ENCODE assay signal across 9 mouse cellular contexts in the genomic region with DNA sequence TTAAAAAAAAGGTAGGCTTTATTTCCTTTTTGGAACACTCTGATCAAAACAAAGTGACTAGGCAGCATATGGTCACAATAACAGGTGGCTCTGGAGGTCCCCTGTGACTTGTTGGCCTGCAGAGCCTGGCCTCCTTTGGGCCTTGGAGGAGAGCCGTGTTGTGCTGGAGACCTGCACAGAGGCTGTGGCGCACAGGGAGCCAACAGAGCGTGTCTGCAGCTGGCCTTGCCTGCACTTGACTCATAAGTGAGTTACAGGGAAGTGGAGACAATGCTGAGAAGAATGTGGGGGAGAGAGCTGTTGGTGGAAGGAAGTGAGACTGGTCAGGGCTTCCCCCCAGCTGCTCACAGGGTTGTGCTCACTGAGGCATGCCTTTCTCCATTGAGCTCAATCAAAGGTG.
DNase-seq lines count a peak whose midpoint lies in the region; ATAC-seq and TF ChIP-seq lines count a peak whose summit lies in the region.
"Had no signal": no experiment of that assay in that cellular context is flagged by ENCODE, and none has a peak within 500 bp of the region (broad histone marks: within the 10 kb centered on the region; RNA-seq: fewer than 3 reads in every experiment).

No protein-coding gene starts in this region.

- peak; percentile 78 to 88 for DNase-seq in heart, adult 2 months
- no peak for DNase-seq in heart, embryonic 10.5 days (ENCODE audit: low spot score)
- peak; percentile 41 for DNase-seq in CD4-positive, CD25-positive, alpha-beta regulatory T cell, adult 2 months (ENCODE audit: low read depth, low spot score)
- peak; percentile 33 to 50 for DNase-seq in cerebellum, postnatal 14 days
- DNase-seq in heart, postnatal 14 days: peak; percentile 76
- DNase-seq in spleen, adult 2 months (ENCODE audit: low read depth in 1 of 2, low spot score in 2 of 2): peak; percentile 88 to 91
- no peak for DNase-seq in layer of hippocampus, adult 8-10 months (ENCODE audit: low spot score in 2 of 2)

- no peaks in the 10 kb centered on the region for H3K27me3 ChIP-seq in heart, adult 2 months (ENCODE audit: control insufficient read depth, insufficient read depth, low read length)
- peaks cover 15% of the 10 kb centered on the region; the same call in 1 of the 2 replicates for H3K27me3 ChIP-seq in heart, embryonic 10.5 days (ENCODE audit: insufficient read depth, poor library complexity, severe bottlenecking)
- no peaks in the 10 kb centered on the region for H3K27me3 ChIP-seq in limb, embryonic 15.5 days
- no peaks in the 10 kb centered on the region for H3K27me3 ChIP-seq in spleen, adult 2 months (ENCODE audit: control insufficient read depth, insufficient read depth, low read length)
- H3K27me3 ChIP-seq: stomach, embryonic 15.5 days had no signal

- H3K36me3 ChIP-seq in heart, adult 2 months (ENCODE audit: control insufficient read depth, insufficient read depth, low read length): no peaks in the 10 kb centered on the region
- no peaks in the 10 kb centered on the region for H3K36me3 ChIP-seq in heart, embryonic 10.5 days
- H3K36me3 ChIP-seq in limb, embryonic 15.5 days: no peaks in the 10 kb centered on the region
- no peaks in the 10 kb centered on the region for H3K36me3 ChIP-seq in spleen, adult 2 months (ENCODE audit: control insufficient read depth, insufficient read depth, low read length)
- H3K36me3 ChIP-seq: stomach, embryonic 15.5 days had no signal

- ATAC-seq in limb, embryonic 15.5 days (ENCODE audit: insufficient number of reproducible peaks, low FRiP score, low TSS enrichment, low read depth): no peak

- no peak overlapping the region; the same call in 1 of the 2 replicates for H3K27ac ChIP-seq in heart, adult 2 months
- no peak overlapping the region for H3K27ac ChIP-seq in heart, embryonic 10.5 days
- peak overlapping the region; percentile 22; the same call in 1 of the 2 replicates for H3K27ac ChIP-seq in limb, embryonic 15.5 days
- peak overlapping the region; percentile 58 for H3K27ac ChIP-seq in spleen, adult 2 months (ENCODE audit: insufficient read depth, low read length)
- H3K27ac ChIP-seq: stomach, embryonic 15.5 days had no signal

- H3K4me1 ChIP-seq in heart, adult 2 months (ENCODE audit: control insufficient read depth, insufficient read depth, low read length): peaks cover 12% of the 10 kb centered on the region
- H3K4me1 ChIP-seq in heart, embryonic 10.5 days: no peaks in the 10 kb centered on the region
- 0 out of 2 replicates have a peak, but pooled peaks cover 3% of the 10 kb centered on the region for H3K4me1 ChIP-seq in limb, embryonic 15.5 days
- H3K4me1 ChIP-seq in spleen, adult 2 months (ENCODE audit: control insufficient read depth, insufficient read depth, insufficient read length): peaks cover 20% of the 10 kb centered on the region
- H3K4me1 ChIP-seq: stomach, embryonic 15.5 days had no signal

- H3K9me3 ChIP-seq in heart, embryonic 10.5 days: no peaks in the 10 kb centered on the region
- H3K9me3 ChIP-seq in limb, embryonic 15.5 days: no peaks in the 10 kb centered on the region
- H3K9me3 ChIP-seq: stomach, embryonic 15.5 days had no signal

- H3K4me2 ChIP-seq in limb, embryonic 15.5 days: no peak overlapping the region
- H3K4me2 ChIP-seq: stomach, embryonic 15.5 days had no signal

- H3K4me3 ChIP-seq in heart, adult 2 months: no peak overlapping the region
- H3K4me3 ChIP-seq in heart, embryonic 10.5 days: no peak overlapping the region
- H3K4me3 ChIP-seq in limb, embryonic 15.5 days: no peak overlapping the region
- H3K4me3 ChIP-seq in spleen, adult 2 months (ENCODE audit: extremely low read depth, insufficient read depth, insufficient read length): no peak overlapping the region
- H3K4me3 ChIP-seq: stomach, embryonic 15.5 days had no signal

- no peak for TF ChIP-seq CTCF in heart, adult 2 months (IDR thresholded peaks at IDR 0.05)
- no peak for TF ChIP-seq CTCF in spleen, adult 2 months (IDR thresholded peaks at IDR 0.05; ENCODE audit: extremely low read depth, insufficient read depth, insufficient read length, insufficient replicate concordance)

- TF ChIP-seq EP300 in heart, adult 2 months (IDR thresholded peaks at IDR 0.05; ENCODE audit: insufficient read depth, low read depth, low read length): peak; percentile 85; the same call in 1 of the 2 replicates

- 24% methylated on average over 3 of the region's 3 CpGs for WGBS in heart, adult 2 months
- WGBS in heart, embryonic 10.5 days: 49% methylated on average over 3 of the region's 3 CpGs
- WGBS in limb, embryonic 15.5 days: 34% methylated on average over 3 of the region's 3 CpGs
- WGBS in spleen, adult 2 months: 0% methylated on average over 3 of the region's 3 CpGs

- no peaks in the 10 kb centered on the region for H3K79me2 ChIP-seq in heart, adult 2 months (replicated peaks; ENCODE audit: control insufficient read depth, insufficient read depth, low read length)

- intact Hi-C loops in heart, adult 2 months (cut with DNase I): loop anchor here (1.0 kb wide), 1 partner anchor 8 kb away; no protein-coding TSS in a partner anchor
- intact Hi-C loops in heart, postnatal 14 days (cut with DNase I): loop anchor here (10.0 kb wide), 1 partner anchor 511 kb away; no protein-coding TSS in a partner anchor

- 0 out of 2 replicates have a peak, but pooled peaks have one; percentile 33 for TF ChIP-seq POLR2A in heart, adult 2 months (IDR thresholded peaks at IDR 0.05; ENCODE audit: insufficient read depth, low read depth, low read length)
- TF ChIP-seq POLR2A in spleen, adult 2 months (IDR thresholded peaks at IDR 0.05; ENCODE audit: low read depth, low read length): no peak

- no peak overlapping the region for H3K9ac ChIP-seq in heart, adult 2 months (ENCODE audit: low read depth, low read length)
- no peak overlapping the region for H3K9ac ChIP-seq in limb, embryonic 15.5 days
- H3K9ac ChIP-seq: stomach, embryonic 15.5 days had no signal

Comparison
In these comparisons a context has a peak if more than half of its experiments do, and no peak if none do; other contexts are left out.
1. DNase-seq: peak in heart, adult 2 months (2 of 2), CD4-positive, CD25-positive, alpha-beta regulatory T cell, adult 2 months (single experiment), cerebellum, postnatal 14 days (2 of 2), heart, postnatal 14 days (2 of 2) and spleen, adult 2 months (2 of 2); none in heart, embryonic 10.5 days (single experiment) and layer of hippocampus, adult 8-10 months (0 of 2).
2. H3K27ac ChIP-seq: peak in limb, embryonic 15.5 days (single experiment) and spleen, adult 2 months (single experiment); none in heart, adult 2 months (single experiment) and heart, embryonic 10.5 days (single experiment).